Mouse (Mus musculus): ENCODE data around the gene Casz1. TPM values are rescaled to one million over a fixed set of nuclear protein-coding genes. Genes with fewer than 3 reads are reported as not detected.

Gene Casz1
- total RNA-seq, 1 experiment, result 4.0 TPM

DNA sequence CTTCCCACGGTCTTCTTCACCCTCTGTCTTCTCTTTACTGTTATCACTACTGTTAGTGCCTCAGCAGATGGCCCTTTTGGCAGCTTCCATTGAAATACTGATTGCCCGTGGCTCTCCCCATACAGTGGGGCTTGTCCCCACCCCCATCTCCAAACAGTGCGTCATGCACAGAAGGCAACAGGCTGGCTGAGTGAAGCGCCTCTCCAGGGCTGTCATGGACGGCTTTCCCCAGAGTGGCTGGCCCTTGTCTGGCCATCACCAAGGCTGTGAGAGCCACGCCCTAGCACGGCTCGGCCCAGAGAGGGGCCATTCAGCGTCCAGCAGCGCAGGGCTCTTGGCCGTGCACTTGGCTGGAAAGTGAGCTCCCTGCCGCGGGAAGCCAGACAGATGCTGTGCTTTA, 131.0 kb downstream of the Casz1 start:
- H3K27ac ChIP-seq (ENCODE audit: insufficient read depth, low read depth, low read length, poor library complexity, severe bottlenecking), result no peak overlapping the region
- in situ Hi-C loops (cut with MboI; ENCODE audit: low sequenced_read_pairs in 2 of 2, unreplicated experiment in 2 of 2), result no loop called here
- DNase-seq (ENCODE audit: low read depth, low spot score), result no peak
- peaks cover 22% of the 10 kb centered on the region; the same call in 1 of the 2 replicates for H3K36me3 ChIP-seq (ENCODE audit: control insufficient read depth, insufficient read depth, low read length, poor library complexity, severe bottlenecking)
- H3K4me3 ChIP-seq (ENCODE audit: insufficient read depth in 1 of 2, low read depth in 1 of 2, low read length in 2 of 2, poor library complexity in 1 of 2, severe bottlenecking in 1 of 2), result no peak overlapping the region
- H3K9ac ChIP-seq (ENCODE audit: insufficient read depth, low read depth, low read length, poor library complexity, severe bottlenecking), result no peak overlapping the region
- no peak for TF ChIP-seq CHD2 (IDR thresholded peaks at IDR 0.05; ENCODE audit: low read depth, low read length)
- no peak for TF ChIP-seq HCFC1 (IDR thresholded peaks at IDR 0.05; ENCODE audit: borderline replicate concordance, insufficient read depth, low read length)
- TF ChIP-seq ZC3H11A (IDR thresholded peaks at IDR 0.05; ENCODE audit: borderline replicate concordance, low read depth, low read length), result no peak
- no peak for TF ChIP-seq MAFK (IDR thresholded peaks at IDR 0.05; ENCODE audit: insufficient read depth, low read depth, low read length)
- no peak for TF ChIP-seq ZNF384 (IDR thresholded peaks at IDR 0.05; ENCODE audit: low read depth, low read length)
- peaks cover 0 to 7% of the 10 kb centered on the region in 2 experiments; a peak in 1 of 4 replicates for H3K4me1 ChIP-seq (ENCODE audit: control insufficient read depth in 2 of 2, insufficient read depth in 2 of 2, low read length in 2 of 2, poor library complexity in 1 of 2)
- H3K9me3 ChIP-seq (ENCODE audit: control insufficient read depth, insufficient read depth, low read depth, low read length), result no peaks in the 10 kb centered on the region

DNA sequence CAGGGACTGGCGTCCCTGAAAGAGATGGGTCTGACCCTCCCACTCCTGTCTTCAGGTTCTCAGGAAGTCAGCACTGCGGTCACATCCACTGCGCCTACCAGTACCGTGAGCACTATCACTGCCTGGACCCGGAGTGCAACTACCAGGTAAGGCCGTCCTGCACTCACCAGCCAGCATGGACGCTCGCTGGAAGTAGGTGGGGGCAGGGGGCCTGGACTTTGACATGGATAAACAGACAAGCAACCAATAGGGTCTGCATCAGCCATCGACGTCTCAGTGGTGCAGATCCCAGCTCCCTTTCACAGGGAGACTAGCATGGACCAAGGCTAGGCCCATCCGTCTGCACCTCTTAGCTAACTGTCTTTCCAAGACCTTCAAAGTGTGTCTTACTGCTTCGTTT, 131.9 kb downstream of the Casz1 start:
- no peak overlapping the region for H3K4me3 ChIP-seq (ENCODE audit: insufficient read depth in 1 of 2, low read depth in 1 of 2, low read length in 2 of 2, poor library complexity in 1 of 2, severe bottlenecking in 1 of 2)
- no peak overlapping the region for H3K27ac ChIP-seq (ENCODE audit: insufficient read depth, low read depth, low read length, poor library complexity, severe bottlenecking)
- TF ChIP-seq CHD2 (IDR thresholded peaks at IDR 0.05; ENCODE audit: low read depth, low read length), result no peak
- TF ChIP-seq MAFK (IDR thresholded peaks at IDR 0.05; ENCODE audit: insufficient read depth, low read depth, low read length), result no peak
- TF ChIP-seq ZNF384 (IDR thresholded peaks at IDR 0.05; ENCODE audit: low read depth, low read length), result no peak
- no peak for TF ChIP-seq ZC3H11A (IDR thresholded peaks at IDR 0.05; ENCODE audit: borderline replicate concordance, low read depth, low read length)
- TF ChIP-seq HCFC1 (IDR thresholded peaks at IDR 0.05; ENCODE audit: borderline replicate concordance, insufficient read depth, low read length), result no peak
- peaks cover 22% of the 10 kb centered on the region; the same call in 1 of the 2 replicates for H3K36me3 ChIP-seq (ENCODE audit: control insufficient read depth, insufficient read depth, low read length, poor library complexity, severe bottlenecking)
- H3K9me3 ChIP-seq (ENCODE audit: control insufficient read depth, insufficient read depth, low read depth, low read length), result no peaks in the 10 kb centered on the region
- in situ Hi-C loops (cut with MboI; ENCODE audit: low sequenced_read_pairs in 2 of 2, unreplicated experiment in 2 of 2), result no loop called here
- no peak for DNase-seq (ENCODE audit: low read depth, low spot score)
- H3K4me1 ChIP-seq (ENCODE audit: control insufficient read depth in 2 of 2, insufficient read depth in 2 of 2, low read length in 2 of 2, poor library complexity in 1 of 2), result peaks cover 0 to 8% of the 10 kb centered on the region in 2 experiments; a peak in 1 of 4 replicates
- no peak overlapping the region for H3K9ac ChIP-seq (ENCODE audit: insufficient read depth, low read depth, low read length, poor library complexity, severe bottlenecking)

DNA sequence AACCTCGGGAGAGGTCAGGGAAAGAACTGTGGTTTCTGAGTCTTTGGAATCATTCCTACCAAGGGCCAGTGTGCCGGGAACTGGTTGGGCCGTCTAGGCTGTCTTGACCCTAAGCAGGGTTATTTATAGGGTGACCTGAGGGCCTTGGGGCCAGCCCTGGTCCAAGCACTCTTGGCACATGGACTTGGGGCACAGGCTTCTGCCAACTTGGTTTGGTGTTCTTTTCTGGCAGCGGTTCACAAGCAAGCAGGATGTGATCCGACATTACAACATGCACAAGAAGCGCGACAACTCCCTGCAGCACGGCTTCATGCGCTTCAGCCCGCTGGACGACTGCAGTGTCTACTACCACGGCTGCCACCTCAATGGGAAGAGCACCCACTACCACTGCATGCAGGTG, 132.5 kb downstream of the Casz1 start:
- H3K4me1 ChIP-seq (ENCODE audit: control insufficient read depth in 2 of 2, insufficient read depth in 2 of 2, low read length in 2 of 2, poor library complexity in 1 of 2), result peaks cover 0 to 8% of the 10 kb centered on the region in 2 experiments; a peak in 1 of 4 replicates
- H3K9me3 ChIP-seq (ENCODE audit: control insufficient read depth, insufficient read depth, low read depth, low read length), result no peaks in the 10 kb centered on the region
- H3K9ac ChIP-seq (ENCODE audit: insufficient read depth, low read depth, low read length, poor library complexity, severe bottlenecking), result no peak overlapping the region
- DNase-seq (ENCODE audit: low read depth, low spot score), result no peak
- no peak for TF ChIP-seq CHD2 (IDR thresholded peaks at IDR 0.05; ENCODE audit: low read depth, low read length)
- TF ChIP-seq ZNF384 (IDR thresholded peaks at IDR 0.05; ENCODE audit: low read depth, low read length), result no peak
- TF ChIP-seq ZC3H11A (IDR thresholded peaks at IDR 0.05; ENCODE audit: borderline replicate concordance, low read depth, low read length), result no peak
- TF ChIP-seq HCFC1 (IDR thresholded peaks at IDR 0.05; ENCODE audit: borderline replicate concordance, insufficient read depth, low read length), result no peak
- no peak for TF ChIP-seq MAFK (IDR thresholded peaks at IDR 0.05; ENCODE audit: insufficient read depth, low read depth, low read length)
- in situ Hi-C loops (cut with MboI; ENCODE audit: low sequenced_read_pairs in 2 of 2, unreplicated experiment in 2 of 2), result no loop called here
- no peak overlapping the region for H3K27ac ChIP-seq (ENCODE audit: insufficient read depth, low read depth, low read length, poor library complexity, severe bottlenecking)
- no peak overlapping the region for H3K4me3 ChIP-seq (ENCODE audit: insufficient read depth in 1 of 2, low read depth in 1 of 2, low read length in 2 of 2, poor library complexity in 1 of 2, severe bottlenecking in 1 of 2)
- H3K36me3 ChIP-seq (ENCODE audit: control insufficient read depth, insufficient read depth, low read length, poor library complexity, severe bottlenecking), result peaks cover 22% of the 10 kb centered on the region; the same call in 1 of the 2 replicates

DNA sequence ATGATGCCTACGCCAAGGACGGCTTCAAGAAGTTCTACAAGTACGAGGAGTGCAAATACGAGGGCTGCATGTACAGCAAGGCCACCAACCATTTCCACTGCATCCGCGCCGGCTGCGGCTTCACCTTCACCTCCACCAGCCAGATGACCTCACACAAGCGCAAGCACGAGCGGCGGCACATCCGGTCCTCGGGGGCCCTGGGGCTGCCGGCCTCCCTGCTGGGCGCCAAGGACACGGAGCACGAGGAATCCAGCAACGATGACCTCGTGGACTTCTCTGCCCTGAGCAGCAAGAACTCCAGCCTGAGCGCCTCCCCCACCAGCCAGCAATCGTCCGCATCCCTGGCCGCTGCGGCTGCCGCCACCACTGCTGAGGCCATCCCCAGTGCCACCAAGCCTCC, 134.3 kb downstream of the Casz1 start:
- Histone ChIP-seq H3K9me3 (ENCODE audit: control insufficient read depth, insufficient read depth, low read depth, low read length) (no peaks in the 10 kb centered on the region), H3K4me1 (ENCODE audit: control insufficient read depth in 2 of 2, insufficient read depth in 2 of 2, low read length in 2 of 2, poor library complexity in 1 of 2) (peaks cover 0 to 6% of the 10 kb centered on the region in 2 experiments; a peak in 1 of 4 replicates), H3K27ac (ENCODE audit: insufficient read depth, low read depth, low read length, poor library complexity, severe bottlenecking) (no peak overlapping the region), H3K9ac (ENCODE audit: insufficient read depth, low read depth, low read length, poor library complexity, severe bottlenecking) (no peak overlapping the region), H3K4me3 (ENCODE audit: insufficient read depth in 1 of 2, low read depth in 1 of 2, low read length in 2 of 2, poor library complexity in 1 of 2, severe bottlenecking in 1 of 2) (no peak overlapping the region), H3K36me3 (ENCODE audit: control insufficient read depth, insufficient read depth, low read length, poor library complexity, severe bottlenecking) (peaks cover 21% of the 10 kb centered on the region; the same call in 1 of the 2 replicates)
- no peak for DNase-seq (ENCODE audit: low read depth, low spot score)
- in situ Hi-C loops (cut with MboI; ENCODE audit: low sequenced_read_pairs in 2 of 2, unreplicated experiment in 2 of 2), result no loop called here
- no peak for TF ChIP-seq ZNF384 (IDR thresholded peaks at IDR 0.05; ENCODE audit: low read depth, low read length)
- TF ChIP-seq MAFK (IDR thresholded peaks at IDR 0.05; ENCODE audit: insufficient read depth, low read depth, low read length), result no peak
- TF ChIP-seq HCFC1 (IDR thresholded peaks at IDR 0.05; ENCODE audit: borderline replicate concordance, insufficient read depth, low read length), result no peak
- TF ChIP-seq CHD2 (IDR thresholded peaks at IDR 0.05; ENCODE audit: low read depth, low read length), result no peak
- no peak for TF ChIP-seq ZC3H11A (IDR thresholded peaks at IDR 0.05; ENCODE audit: borderline replicate concordance, low read depth, low read length)

Data from ES-E14 (cell line).